Mouse (Mus musculus): ENCODE data around the gene Snx10.

Gene Snx10

GRCm38 (mm10) chr6:51585980-51586379, 62.3 kb downstream of the Snx10 start:
- peak; percentile 68 for DNase-seq (ENCODE audit: low read depth, low spot score)

DNA sequence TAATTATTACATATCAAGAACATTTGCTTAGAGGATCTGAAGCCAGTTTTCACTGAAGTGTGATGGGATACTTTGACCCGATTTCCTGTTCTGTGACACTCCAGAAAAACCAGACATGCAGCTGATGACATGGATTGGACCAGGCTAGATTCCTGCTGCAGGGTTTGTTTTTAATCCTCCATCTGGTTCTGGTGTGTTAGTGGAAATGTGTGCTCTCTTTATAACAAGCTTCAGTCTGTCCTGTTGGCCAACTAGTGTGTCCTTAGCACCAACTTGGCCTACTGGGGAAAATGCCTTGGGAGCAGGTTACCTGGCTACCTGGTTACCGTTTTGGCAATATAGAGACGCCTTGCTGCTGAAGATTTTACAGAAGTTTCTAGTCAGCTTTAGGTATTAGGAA, 63.6 kb downstream of the Snx10 start:
- DNase-seq (ENCODE audit: low read depth, low spot score), result no peak

DNA sequence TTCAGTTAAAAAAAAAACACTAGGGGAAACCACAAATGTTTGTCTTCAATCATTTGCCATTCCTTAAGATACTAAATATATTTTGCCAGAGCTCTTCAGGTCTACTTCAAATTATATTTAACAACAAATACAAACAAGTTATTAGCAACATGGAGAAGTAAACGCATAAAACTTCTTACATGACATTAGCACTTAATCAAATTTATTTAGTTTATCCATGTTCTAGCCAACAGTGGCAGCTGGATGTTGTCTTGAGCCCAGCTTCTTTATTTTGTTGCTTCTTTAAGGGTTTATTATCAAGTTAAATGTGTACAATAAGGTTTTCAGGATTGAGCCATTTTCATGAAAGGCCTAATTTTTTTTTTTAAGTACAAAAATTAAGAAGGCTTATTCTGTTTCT, 67.6 kb downstream of the Snx10 start:
- DNase-seq (ENCODE audit: low read depth, low spot score), result no peak

DNA sequence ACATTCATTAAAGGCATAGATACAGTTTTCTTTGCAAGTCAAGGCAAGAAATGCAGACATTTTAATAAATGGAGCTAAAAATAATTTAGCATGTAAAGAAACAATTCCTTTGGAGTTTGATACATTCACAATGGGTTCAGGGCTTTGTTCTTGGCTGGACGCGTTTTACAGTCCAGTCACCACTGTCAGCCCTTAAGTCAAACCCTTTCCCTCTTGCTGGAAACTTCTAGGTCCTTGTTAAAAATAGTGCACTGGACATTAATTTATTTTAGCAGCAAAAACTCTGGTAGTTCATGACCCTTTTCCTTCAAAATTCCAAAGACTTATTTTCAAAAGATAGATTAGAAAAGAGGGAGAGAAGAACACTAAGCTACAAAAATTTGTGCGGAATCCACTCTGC, 68.1 kb downstream of the Snx10 start:
- no peak for DNase-seq (ENCODE audit: low read depth, low spot score)

GRCm38 (mm10) chr6:51592356-51593115, 68.8 kb downstream of the Snx10 start:
- DNase-seq (ENCODE audit: low read depth, low spot score), result peak; percentile 88

- DNase-seq (ENCODE audit: low read depth, low spot score), result no peak
These were observed 69.8 kb downstream of the Snx10 start for GRCm38 (mm10) chr6:51593446-51594035.

DNA sequence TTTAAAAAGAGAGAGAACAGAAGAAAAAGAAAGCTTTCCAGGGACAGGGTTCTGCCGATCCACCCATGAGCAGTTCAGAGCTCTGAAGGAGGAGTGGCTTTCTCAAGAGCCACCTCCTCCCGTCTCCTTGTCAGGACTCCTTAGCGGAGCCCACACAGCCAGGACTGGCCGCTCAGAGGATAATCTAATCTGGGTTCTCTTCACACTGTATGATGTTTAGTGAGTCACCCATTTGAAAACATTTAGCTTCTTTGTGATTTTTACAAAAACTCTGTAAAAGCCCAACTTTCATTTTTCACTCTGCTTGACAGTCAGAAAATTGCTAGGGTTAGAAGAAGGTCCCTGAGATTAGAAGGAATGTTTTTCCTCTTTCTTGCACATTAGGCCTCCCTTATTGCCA, 70.8 kb downstream of the Snx10 start:
- DNase-seq (ENCODE audit: low read depth, low spot score), result no peak

- no peak for DNase-seq (ENCODE audit: low read depth, low spot score)
These were observed 74.4 kb downstream of the Snx10 start for GRCm38 (mm10) chr6:51598058-51598457.

DNA sequence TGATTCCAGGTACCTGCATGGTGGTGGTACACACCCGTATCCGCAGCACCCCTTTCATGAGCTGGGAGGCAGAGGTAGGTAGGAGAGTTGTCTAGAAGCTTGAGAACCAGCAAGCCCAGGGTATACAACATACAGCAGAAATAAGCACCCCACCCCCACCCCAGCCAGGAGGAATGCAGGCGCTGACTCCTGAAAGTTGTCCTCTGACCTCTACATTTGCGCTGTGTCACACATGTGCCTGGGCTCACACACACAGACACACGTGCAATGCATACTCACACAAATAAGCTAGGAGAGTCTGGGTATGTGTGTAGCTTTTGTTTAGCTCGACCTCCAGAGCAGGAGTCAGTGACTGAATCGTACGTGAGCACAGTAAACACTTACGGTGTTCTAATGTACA, 76.7 kb downstream of the Snx10 start:
- DNase-seq (ENCODE audit: low read depth, low spot score), result no peak

GRCm38 (mm10) chr6:51602341-51602740, 78.6 kb downstream of the Snx10 start:
- peak; percentile 52 for DNase-seq (ENCODE audit: low read depth, low spot score)

GRCm38 (mm10) chr6:51603691-51604090, 80.0 kb downstream of the Snx10 start:
- no peak for DNase-seq (ENCODE audit: low read depth, low spot score)

- DNase-seq (ENCODE audit: low read depth, low spot score), result no peak
These were observed 82.5 kb downstream of the Snx10 start for GRCm38 (mm10) chr6:51606245-51606644.

GRCm38 (mm10) chr6:51606803-51607202, 83.1 kb downstream of the Snx10 start:
- no peak for DNase-seq (ENCODE audit: low read depth, low spot score)

GRCm38 (mm10) chr6:51611621-51612020, 87.9 kb downstream of the Snx10 start:
- DNase-seq (ENCODE audit: low read depth, low spot score), result no peak

GRCm38 (mm10) chr6:51612371-51613051, 88.8 kb downstream of the Snx10 start:
- DNase-seq (ENCODE audit: low read depth, low spot score), result peak; percentile 69

- peak; percentile 36 for DNase-seq (ENCODE audit: low read depth, low spot score)
These were observed 90.0 kb downstream of the Snx10 start for GRCm38 (mm10) chr6:51613661-51614060.

- DNase-seq (ENCODE audit: low read depth, low spot score), result no peak
These were observed 103.1 kb downstream of the Snx10 start for GRCm38 (mm10) chr6:51626843-51627242.

DNA sequence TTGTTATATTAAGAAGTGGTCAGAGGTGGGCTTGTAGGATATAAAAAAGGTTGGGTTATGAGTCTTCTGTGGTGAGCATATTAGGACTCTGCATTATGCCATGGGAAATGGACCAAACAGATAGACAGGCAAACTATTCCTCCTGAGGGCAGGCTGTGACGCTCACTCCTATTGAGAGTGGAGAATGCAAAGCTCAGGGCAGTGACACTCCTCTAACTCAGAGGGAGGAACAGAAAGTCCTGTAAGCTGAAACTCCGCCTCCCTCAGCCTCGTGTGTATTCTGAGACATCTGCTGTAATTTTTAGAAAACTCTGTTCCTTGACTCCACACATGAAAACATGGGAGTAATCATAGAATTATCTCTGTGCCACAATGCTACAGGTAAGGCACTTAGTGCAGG, 106.0 kb downstream of the Snx10 start:
- no peak for DNase-seq (ENCODE audit: low read depth, low spot score)

GRCm38 (mm10) chr6:51630184-51630583, 106.5 kb downstream of the Snx10 start:
- no peak for DNase-seq (ENCODE audit: low read depth, low spot score)

- no peak for DNase-seq (ENCODE audit: low read depth, low spot score)
These were observed 109.4 kb downstream of the Snx10 start for GRCm38 (mm10) chr6:51632928-51633662.

DNA sequence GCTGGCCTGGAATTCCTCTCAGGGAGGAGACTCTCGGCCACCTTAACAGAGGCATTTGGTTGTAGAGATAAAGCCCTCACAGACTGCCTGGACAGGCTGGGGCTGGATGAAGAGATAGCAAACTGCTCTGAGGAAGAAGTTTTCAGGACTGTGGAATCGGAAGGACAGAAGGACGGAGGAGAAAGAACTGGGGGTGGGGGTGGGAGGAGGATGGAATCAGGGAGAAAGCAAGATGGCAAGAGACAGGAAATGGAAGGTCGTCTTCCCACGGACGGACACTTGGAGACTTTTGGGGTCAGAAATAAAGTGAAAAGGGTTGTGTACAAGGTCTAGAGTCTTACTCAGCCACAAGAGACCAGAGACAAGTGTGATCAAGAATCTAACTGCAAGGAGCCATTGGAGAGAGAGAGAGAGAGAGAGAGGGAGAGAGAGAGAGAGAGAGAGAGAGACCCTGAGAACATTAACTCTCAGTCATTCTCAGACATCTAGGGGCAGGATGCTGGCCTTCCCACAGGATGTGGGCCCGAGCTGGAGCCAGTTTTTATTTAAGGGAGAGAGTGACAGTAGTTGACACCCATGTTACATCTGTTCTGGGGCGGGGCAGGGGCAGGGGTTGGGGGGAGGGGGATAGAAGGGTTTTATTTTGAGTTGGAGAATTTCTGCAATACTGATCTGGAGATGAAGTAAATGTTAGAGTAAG, 110.1 kb downstream of the Snx10 start:
- DNase-seq (ENCODE audit: low read depth, low spot score), result no peak
